Mouse (Mus musculus): ENCODE results near the gene Nt5e. TPM values are rescaled to one million over a fixed set of nuclear protein-coding genes. Genes with fewer than 3 reads are reported as not detected.
"Not testable (repeated sequence)": the region's sequence is repeated elsewhere in the genome, so short reads cannot be mapped to it uniquely, and the experiment has no call there.

The Nt5e gene
- not detected in 2 replicates for polyA plus RNA-seq (2012)

DNA sequence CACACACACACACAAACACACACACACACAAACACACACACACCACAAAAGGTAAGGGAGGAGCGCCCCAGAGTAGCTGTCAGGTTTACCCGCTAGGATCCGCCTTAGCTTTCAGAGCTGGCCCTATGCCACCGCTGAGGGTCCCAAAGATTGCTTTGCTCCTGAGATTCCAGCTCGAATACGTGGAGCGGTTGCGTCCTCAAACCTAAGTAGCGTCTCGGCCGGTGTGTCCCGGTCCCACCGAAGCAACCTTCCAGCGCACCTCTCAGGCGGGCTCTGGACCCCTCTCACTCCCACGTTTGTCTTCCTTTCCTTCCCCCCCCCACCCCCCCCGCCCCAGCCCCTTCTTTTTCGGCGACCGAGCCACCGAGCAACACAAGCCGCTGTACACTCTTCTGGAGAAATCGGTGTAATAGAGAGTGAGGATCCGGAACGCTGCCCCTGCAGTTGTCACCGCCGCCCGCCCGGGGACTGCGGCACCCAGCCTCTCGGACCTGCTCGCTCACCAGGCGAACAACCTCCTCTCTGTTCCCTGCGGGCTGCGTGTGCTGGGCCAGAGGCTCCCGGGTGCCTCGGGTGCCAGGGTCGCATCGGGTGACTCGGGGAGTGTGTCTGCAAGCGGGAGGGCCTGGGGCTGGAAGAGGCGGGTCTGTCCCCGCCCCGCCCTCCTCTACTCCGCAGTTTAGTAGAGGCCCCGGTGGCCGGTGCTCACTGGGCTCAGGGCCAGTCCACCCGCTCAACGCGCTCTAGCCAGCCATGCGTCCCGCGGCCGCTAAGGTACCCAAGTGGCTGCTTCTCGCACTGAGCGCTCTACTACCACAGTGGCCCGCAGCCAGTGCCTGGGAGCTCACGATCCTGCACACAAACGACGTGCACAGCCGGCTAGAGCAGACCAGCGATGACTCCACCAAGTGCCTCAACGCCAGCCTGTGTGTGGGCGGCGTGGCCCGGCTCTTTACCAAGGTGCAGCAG, at the start of gene Nt5e:
Nt5e (plus strand) TSS at position 268 of the 972 bp plus-strand sequence.
- H3K27me3 ChIP-seq (ENCODE audit: control insufficient read depth) = peaks cover 31% of the 10 kb centered on the region
- TF ChIP-seq GATA1 (IDR thresholded peaks at IDR 0.05; ENCODE audit: low read length) (no peak), TAL1 (IDR thresholded peaks at IDR 0.05; ENCODE audit: low read length) (no peak)
- peak within 1 kb of the TSS; percentile 49 for H3K4me3 ChIP-seq (replicated peaks)
- no peaks in the 10 kb centered on the region for H3K9me3 ChIP-seq (ENCODE audit: control insufficient read depth, low read length)
- no peaks in the 10 kb centered on the region for H3K36me3 ChIP-seq (ENCODE audit: control insufficient read depth)
- peaks cover 3% of the 10 kb centered on the region for H3K4me1 ChIP-seq (ENCODE audit: control insufficient read depth)

DNA sequence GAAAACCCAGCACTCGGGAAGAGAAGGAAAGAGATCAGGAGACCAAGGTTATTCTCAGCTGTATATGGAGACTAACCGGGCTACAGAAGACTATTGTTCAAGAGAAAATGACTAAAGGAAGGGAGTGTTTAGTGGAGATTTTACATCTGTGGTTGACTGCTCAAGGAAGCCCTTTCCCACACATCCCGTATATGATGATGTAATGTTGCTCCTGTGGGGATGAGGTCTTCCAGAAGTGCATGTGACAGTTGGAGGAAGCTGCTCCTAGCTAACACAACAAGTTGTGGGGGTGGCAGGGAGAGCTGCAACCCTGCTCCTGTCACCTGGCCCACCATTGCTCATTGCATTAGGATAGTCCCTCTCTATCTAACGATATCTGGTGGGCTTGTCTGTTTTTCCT, 49.4 kb upstream of the Nt5e start:
- Histone ChIP-seq H3K4me3 (replicated peaks) (no peak overlapping the region), H3K4me1 (ENCODE audit: control insufficient read depth) (no peaks in the 10 kb centered on the region), H3K9me3 (ENCODE audit: control insufficient read depth, low read length) (no peaks in the 10 kb centered on the region), H3K27me3 (ENCODE audit: control insufficient read depth) (no peaks in the 10 kb centered on the region), H3K36me3 (ENCODE audit: control insufficient read depth) (no peaks in the 10 kb centered on the region)
- TF ChIP-seq TAL1 (IDR thresholded peaks at IDR 0.05; ENCODE audit: low read length) (no peak), GATA1 (IDR thresholded peaks at IDR 0.05; ENCODE audit: low read length) (no peak)

DNA sequence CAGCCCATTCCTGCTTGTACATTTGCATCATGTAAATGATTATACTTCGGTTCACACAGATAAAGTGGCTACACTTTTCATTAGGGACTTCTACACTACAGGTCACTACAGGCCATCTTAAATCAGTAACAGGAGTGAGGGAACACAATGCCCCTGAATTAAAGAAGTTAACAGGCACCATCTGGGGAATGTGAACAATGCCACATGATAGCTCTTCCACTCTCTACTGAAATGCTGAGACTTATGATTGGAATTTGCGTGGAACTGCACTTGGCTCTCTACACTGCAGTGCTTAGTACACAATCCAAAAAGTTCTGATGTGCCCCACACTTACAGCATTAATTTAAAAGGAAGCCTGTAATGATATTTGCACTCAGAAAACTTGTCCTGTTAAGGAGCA, 47.3 kb upstream of the Nt5e start:
- H3K9me3 ChIP-seq (ENCODE audit: control insufficient read depth, low read length) = no peaks in the 10 kb centered on the region
- no peak overlapping the region for H3K4me3 ChIP-seq (replicated peaks)
- no peaks in the 10 kb centered on the region for H3K36me3 ChIP-seq (ENCODE audit: control insufficient read depth)
- TF ChIP-seq GATA1 (IDR thresholded peaks at IDR 0.05; ENCODE audit: low read length) = no peak
- TF ChIP-seq TAL1 (IDR thresholded peaks at IDR 0.05; ENCODE audit: low read length) = no peak
- no peaks in the 10 kb centered on the region for H3K27me3 ChIP-seq (ENCODE audit: control insufficient read depth)
- no peaks in the 10 kb centered on the region for H3K4me1 ChIP-seq (ENCODE audit: control insufficient read depth)

DNA sequence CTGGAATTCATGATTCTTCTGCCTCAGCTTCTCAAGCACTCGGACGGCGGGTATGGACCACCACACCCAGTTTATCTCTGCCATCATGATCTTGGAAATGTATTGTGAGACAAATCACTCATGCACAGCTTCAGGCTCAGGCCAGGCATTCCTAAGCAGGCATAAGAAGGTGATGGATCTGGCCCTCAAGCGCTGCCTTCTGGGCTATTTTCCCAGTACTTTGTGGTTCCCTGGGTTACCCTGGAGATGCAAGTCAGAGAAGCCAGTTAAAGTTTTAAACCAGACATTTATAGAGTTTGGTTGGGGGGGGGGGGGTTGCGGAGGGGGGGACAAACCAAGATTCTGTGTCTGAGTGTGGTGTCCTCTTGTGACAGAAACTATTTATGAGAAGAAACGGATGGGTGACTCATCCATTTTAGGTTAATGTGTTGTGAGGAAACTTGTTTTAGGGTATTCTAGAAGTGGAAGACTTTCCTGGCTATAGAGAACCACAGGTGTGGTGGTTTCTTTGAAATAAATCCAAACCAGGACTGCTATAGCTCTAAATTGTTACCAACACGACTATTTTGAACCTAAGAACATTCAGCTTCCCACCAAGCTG, 37.3 kb upstream of the Nt5e start:
- Histone ChIP-seq H3K4me1 (ENCODE audit: control insufficient read depth) (no peaks in the 10 kb centered on the region), H3K4me3 (replicated peaks) (no peak overlapping the region), H3K36me3 (ENCODE audit: control insufficient read depth) (no peaks in the 10 kb centered on the region), H3K27me3 (ENCODE audit: control insufficient read depth) (no peaks in the 10 kb centered on the region), H3K9me3 (ENCODE audit: control insufficient read depth, low read length) (no peaks in the 10 kb centered on the region)
- TF ChIP-seq TAL1 (IDR thresholded peaks at IDR 0.05; ENCODE audit: low read length) (no peak), GATA1 (IDR thresholded peaks at IDR 0.05; ENCODE audit: low read length) (no peak)

DNA sequence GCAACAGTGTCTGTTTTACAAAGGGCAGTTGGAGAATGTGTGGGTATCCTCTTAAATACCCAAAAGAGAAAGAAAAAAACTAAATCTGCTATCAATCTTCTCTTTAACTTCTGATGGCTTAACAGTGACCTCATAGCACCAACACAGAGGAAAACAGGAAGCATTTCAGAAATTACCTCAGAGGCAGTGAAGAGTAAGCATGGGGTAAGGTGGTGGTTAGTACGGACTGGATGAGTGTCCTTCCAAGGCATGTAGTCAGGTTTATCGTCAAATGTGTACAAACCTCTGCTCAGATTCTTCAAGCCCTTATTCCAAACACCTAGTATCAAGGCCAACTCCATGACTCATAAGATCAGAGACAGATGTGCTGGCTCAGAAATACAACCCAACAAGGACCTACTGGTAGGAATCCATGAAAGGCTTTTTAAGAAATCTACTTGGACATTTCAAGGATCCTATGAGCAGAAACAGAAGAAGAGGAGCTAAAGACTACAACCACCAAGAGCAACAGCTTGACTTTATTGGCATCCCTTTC, 34.1 kb upstream of the Nt5e start:
- Histone ChIP-seq H3K27me3 (ENCODE audit: control insufficient read depth) (no peaks in the 10 kb centered on the region), H3K36me3 (ENCODE audit: control insufficient read depth) (no peaks in the 10 kb centered on the region), H3K4me1 (ENCODE audit: control insufficient read depth) (no peaks in the 10 kb centered on the region), H3K4me3 (replicated peaks) (no peak overlapping the region), H3K9me3 (ENCODE audit: control insufficient read depth, low read length) (no peaks in the 10 kb centered on the region)
- TF ChIP-seq GATA1 (IDR thresholded peaks at IDR 0.05; ENCODE audit: low read length) (no peak), TAL1 (IDR thresholded peaks at IDR 0.05; ENCODE audit: low read length) (no peak)

DNA sequence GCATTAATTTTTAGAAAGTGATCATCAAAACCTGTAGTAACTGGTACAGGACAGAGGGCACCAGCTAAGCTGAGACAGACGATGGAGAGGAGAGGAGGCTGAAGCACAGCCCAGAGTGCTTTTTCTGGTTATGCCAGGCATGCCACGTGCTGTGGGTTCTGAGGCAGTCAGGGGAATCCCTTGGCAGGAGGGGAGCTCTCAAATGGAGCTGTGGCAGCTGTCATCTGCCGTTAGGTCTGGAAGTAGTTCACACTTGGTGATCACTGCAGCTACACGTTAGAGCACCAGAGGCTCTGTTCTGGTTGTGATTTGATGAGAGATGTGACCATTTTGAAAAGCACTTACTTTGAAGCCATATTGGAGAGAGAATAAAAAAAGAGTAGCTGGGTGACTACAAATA, 31.2 kb upstream of the Nt5e start:
- TF ChIP-seq GATA1 (IDR thresholded peaks at IDR 0.05; ENCODE audit: low read length) (no peak), TAL1 (IDR thresholded peaks at IDR 0.05; ENCODE audit: low read length) (no peak)
- H3K4me3 ChIP-seq (replicated peaks) = no peak overlapping the region
- H3K36me3 ChIP-seq (ENCODE audit: control insufficient read depth) = no peaks in the 10 kb centered on the region
- H3K27me3 ChIP-seq (ENCODE audit: control insufficient read depth) = no peaks in the 10 kb centered on the region
- H3K9me3 ChIP-seq (ENCODE audit: control insufficient read depth, low read length) = no peaks in the 10 kb centered on the region
- no peaks in the 10 kb centered on the region for H3K4me1 ChIP-seq (ENCODE audit: control insufficient read depth)

DNA sequence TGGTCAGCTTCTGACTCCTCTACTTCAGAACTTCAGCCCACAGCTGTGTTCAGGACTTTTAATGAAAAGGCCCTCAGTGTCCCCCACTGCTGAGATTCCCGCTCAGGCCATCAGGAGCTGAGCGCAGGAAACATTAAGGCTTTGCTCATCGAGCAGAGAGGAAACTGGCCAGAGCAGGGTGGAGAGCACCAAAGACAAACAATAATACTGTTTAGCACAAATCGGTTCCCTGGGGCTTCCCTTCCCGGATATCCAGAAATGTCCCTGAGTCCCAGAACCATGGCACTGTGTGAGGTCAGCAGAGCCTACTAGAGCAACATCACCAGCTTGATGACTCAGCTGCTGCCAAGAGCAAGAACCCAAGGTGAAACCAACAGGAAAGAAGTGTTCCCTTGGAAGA, 30.7 kb upstream of the Nt5e start:
- Histone ChIP-seq H3K36me3 (ENCODE audit: control insufficient read depth) (no peaks in the 10 kb centered on the region), H3K27me3 (ENCODE audit: control insufficient read depth) (no peaks in the 10 kb centered on the region), H3K9me3 (ENCODE audit: control insufficient read depth, low read length) (no peaks in the 10 kb centered on the region), H3K4me1 (ENCODE audit: control insufficient read depth) (no peaks in the 10 kb centered on the region), H3K4me3 (replicated peaks) (no peak overlapping the region)
- TF ChIP-seq GATA1 (IDR thresholded peaks at IDR 0.05; ENCODE audit: low read length) (no peak), TAL1 (IDR thresholded peaks at IDR 0.05; ENCODE audit: low read length) (no peak)

DNA sequence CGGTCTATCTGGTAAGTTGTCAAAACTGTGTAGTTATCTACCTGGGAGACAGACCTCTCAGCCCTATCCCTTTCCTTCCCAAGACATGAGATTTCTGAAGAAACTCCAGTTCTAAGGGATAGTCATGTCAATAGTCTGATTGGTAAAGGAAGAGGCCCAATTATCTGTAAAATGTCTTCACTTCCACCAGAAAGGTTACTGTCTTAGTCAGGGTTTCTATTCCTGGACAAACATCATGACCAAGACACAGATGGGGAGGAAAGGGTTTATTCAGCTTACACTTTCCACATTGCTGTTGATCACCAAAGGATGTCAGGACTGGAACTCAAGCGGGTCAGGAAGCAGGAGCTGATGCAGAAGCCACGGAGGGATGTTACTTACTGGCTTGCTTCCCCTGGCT, 29.8 kb upstream of the Nt5e start:
- not testable (repeated sequence) for H3K27me3 ChIP-seq (ENCODE audit: control insufficient read depth); H3K4me3 ChIP-seq (replicated peaks); H3K9me3 ChIP-seq (ENCODE audit: control insufficient read depth, low read length); H3K36me3 ChIP-seq (ENCODE audit: control insufficient read depth); H3K4me1 ChIP-seq (ENCODE audit: control insufficient read depth)

DNA sequence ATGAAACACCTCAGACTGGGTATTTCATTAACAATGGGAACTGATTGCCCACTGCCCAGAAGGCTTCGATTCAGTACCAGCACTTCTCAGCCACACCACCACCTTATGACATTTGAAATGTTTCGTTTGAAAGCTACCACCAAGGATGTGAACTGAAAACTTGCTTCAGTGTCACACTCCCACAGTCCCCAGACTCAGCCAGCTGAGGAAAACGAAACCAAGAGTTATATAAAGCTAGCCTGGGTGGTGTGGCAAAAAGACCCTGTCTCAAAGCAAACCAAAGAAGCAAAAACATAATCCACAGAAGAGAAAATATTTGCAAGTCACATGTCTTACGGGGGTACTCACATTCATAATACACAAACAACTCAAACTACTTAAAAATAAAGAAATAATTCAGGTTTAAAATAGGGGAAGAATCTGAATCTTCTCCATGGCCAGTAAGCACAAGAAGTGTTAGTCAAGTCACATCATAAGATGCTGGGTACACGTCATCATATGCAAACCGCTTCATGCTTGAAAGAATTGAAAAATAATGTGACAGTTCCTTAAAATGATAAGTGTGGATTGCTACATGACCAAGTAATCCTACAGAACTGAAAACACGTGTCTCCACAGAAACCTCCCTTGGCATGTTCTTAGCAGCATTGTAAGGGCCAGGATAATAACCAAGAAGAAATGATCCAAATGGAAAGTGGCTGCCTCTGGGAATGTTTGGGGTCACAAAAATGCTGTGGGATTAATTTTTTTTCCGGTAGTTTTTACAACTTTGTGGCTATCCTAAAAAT, 28.9 kb upstream of the Nt5e start:
- Histone ChIP-seq H3K27me3 (ENCODE audit: control insufficient read depth) (no peaks in the 10 kb centered on the region), H3K4me1 (ENCODE audit: control insufficient read depth) (no peaks in the 10 kb centered on the region), H3K36me3 (ENCODE audit: control insufficient read depth) (no peaks in the 10 kb centered on the region), H3K4me3 (replicated peaks) (no peak overlapping the region), H3K9me3 (ENCODE audit: control insufficient read depth, low read length) (no peaks in the 10 kb centered on the region)
- TF ChIP-seq GATA1 (IDR thresholded peaks at IDR 0.05; ENCODE audit: low read length) = no peak
- TF ChIP-seq TAL1 (IDR thresholded peaks at IDR 0.05; ENCODE audit: low read length) = no peak
